Mouse (Mus musculus) kidney, postnatal 0 days (tissue): ENCODE results near the gene Uap1l1. TPM values are rescaled to one million over a fixed set of nuclear protein-coding genes. Genes with fewer than 3 reads are reported as not detected.
A peak's percentile ranks its signal among the peaks of the same experiment; 100 is the strongest.

Experiments used
- ATAC-seq: fragments of 200-750 bp; cut with Nextera tagmentation; replicated peaks from 2 replicates; pipeline ENCODE4 v1.8.0; 2017; ENCODE audit warnings: low read depth, moderate number of reproducible peaks, moderate TSS enrichment, moderate library complexity; ENCODE audit not compliant: low FRiP score
- DNase-seq: peaks from one replicate; pipeline ENCODE4 v3.0.0-alpha.2; 2016; ENCODE audit warnings: low spot score
- H3K27ac ChIP-seq: fragments of 300-500 bp; sonication (generic); 2 replicates; pipeline ENCODE4 v1.5.1; 2014; ENCODE audit warnings: mild to moderate bottlenecking
- H3K27me3 ChIP-seq: fragments of 300-500 bp; sonication (generic); 2 replicates; pipeline ENCODE4 v1.6.1; 2014; ENCODE audit warnings: low read length, mixed read lengths; ENCODE audit not compliant: insufficient read depth
- H3K36me3 ChIP-seq: fragments of 300-500 bp; sonication (generic); 2 replicates; pipeline ENCODE4 v1.6.1; 2014; ENCODE audit warnings: low read length, mixed read lengths; ENCODE audit not compliant: insufficient read depth
- H3K4me1 ChIP-seq: fragments of 300-500 bp; sonication (generic); replicated peaks from 2 replicates; pipeline ENCODE4 v1.6.1; 2014; ENCODE audit warnings: antibody characterized with exemption, low read length, mixed read lengths; ENCODE audit not compliant: insufficient read depth
- H3K4me2 ChIP-seq: fragments of 300-500 bp; sonication (generic); 2 replicates; pipeline ENCODE4 v1.6.1; 2014; ENCODE audit warnings: mild to moderate bottlenecking, low read length, moderate library complexity, mixed read lengths
- H3K4me3 ChIP-seq: fragments of 300-500 bp; sonication (generic); replicated peaks from 2 replicates; pipeline ENCODE4 v1.5.1; 2014; ENCODE audit warnings: low read depth, low read length
- H3K9ac ChIP-seq: fragments of 300-500 bp; sonication (generic); 2 replicates; pipeline ENCODE4 v1.6.1; 2014; ENCODE audit warnings: low read depth, low read length
- H3K9me3 ChIP-seq: fragments of 300-500 bp; sonication (generic); replicated peaks from 2 replicates; pipeline ENCODE4 v1.6.1; 2016; ENCODE audit warnings: low read length, inconsistent platforms, mixed read lengths
- CTCF ChIP-seq: IDR thresholded peaks from 2 replicates; pipeline ENCODE4 v1.5.1; 2016; ENCODE audit warnings: antibody characterized with exemption, low read depth, mild to moderate bottlenecking, moderate library complexity
- WGBS: fragments of 180-500 bp; shearing (Covaris S2); extraction: QIAGEN DNeasy Blood & Tissue Kit; methylation state at CpG from one replicate; pipeline ENCODE4 v1.1.7; 2014; 5-methylcytosine and 5-hydroxymethylcytosine counted together
- polyA plus RNA-seq: library from polyadenylated mRNA; unstranded; fragments of >200 nt; fragmentation: Nextera tagmentation; extraction: Ambion mirVana; gene quantifications from 2 replicates; pipeline ENCODE4 v1.2.1, GENCODE M21; 2015

The Uap1l1 gene
- polyA plus RNA-seq, 1 experiment from 2014 or later, result 80.5 TPM

- ATAC-seq (no peak), DNase-seq (peak; percentile 71)
- H3K36me3 ChIP-seq, result no peaks in the 10 kb centered on the region
- 2% methylated on average over 17 of the region's 17 CpGs for WGBS
- no peak overlapping the region for H3K4me3 ChIP-seq
- 0 out of 2 replicates have a peak, but pooled peaks cover 8% of the 10 kb centered on the region for H3K27me3 ChIP-seq
- H3K9me3 ChIP-seq, result no peaks in the 10 kb centered on the region
- H3K27ac ChIP-seq, result no peak overlapping the region
- TF ChIP-seq CTCF, result peak; percentile 68
- no peak overlapping the region for H3K9ac ChIP-seq
- H3K4me1 ChIP-seq, result 0 out of 2 replicates have a peak, but pooled peaks cover 9% of the 10 kb centered on the region
- H3K4me2 ChIP-seq, result peak overlapping the region; percentile 19; the same call in 1 of the 2 replicates
Measured at GRCm38 (mm10) chr2:25400764-25401163, 35.3 kb upstream of the Uap1l1 start.

GRCm38 (mm10) chr2:25400291-25400690 is 34.8 kb upstream of the Uap1l1 start:
- H3K4me3 ChIP-seq, result no peak overlapping the region
- ATAC-seq (no peak), DNase-seq (no peak)
- 0 out of 2 replicates have a peak overlapping the region, but pooled peaks have one; percentile 19 for H3K4me2 ChIP-seq
- no peaks in the 10 kb centered on the region for H3K36me3 ChIP-seq
- no peak overlapping the region for H3K9ac ChIP-seq
- 0 out of 2 replicates have a peak, but pooled peaks cover 9% of the 10 kb centered on the region for H3K4me1 ChIP-seq
- H3K27ac ChIP-seq, result no peak overlapping the region
- WGBS, result 23% methylated on average over 16 of the region's 16 CpGs
- TF ChIP-seq CTCF, result no peak
- H3K9me3 ChIP-seq, result no peaks in the 10 kb centered on the region
- H3K27me3 ChIP-seq, result 0 out of 2 replicates have a peak, but pooled peaks cover 8% of the 10 kb centered on the region

- 0 out of 2 replicates have a peak, but pooled peaks cover 8% of the 10 kb centered on the region for H3K27me3 ChIP-seq
Measured at GRCm38 (mm10) chr2:25399051-25399450, 33.6 kb upstream of the Uap1l1 start, which contains the start of gene Npdc1. TSS of gene Npdc1 (plus strand) at chr2:25399351.

GRCm38 (mm10) chr2:25398065-25398464 is 32.6 kb upstream of the Uap1l1 start:
- no peak overlapping the region for H3K27ac ChIP-seq
- ATAC-seq (no peak), DNase-seq (no peak)
- no peak for TF ChIP-seq CTCF
- H3K27me3 ChIP-seq, result 0 out of 2 replicates have a peak, but pooled peaks cover 8% of the 10 kb centered on the region
- 0 out of 2 replicates have a peak, but pooled peaks cover 12% of the 10 kb centered on the region for H3K4me1 ChIP-seq
- H3K4me3 ChIP-seq, result no peak overlapping the region
- 94% methylated on average over 7 of the region's 7 CpGs for WGBS
- H3K36me3 ChIP-seq, result no peaks in the 10 kb centered on the region
- H3K9ac ChIP-seq, result no peak overlapping the region
- H3K4me2 ChIP-seq, result no peak overlapping the region
- H3K9me3 ChIP-seq, result no peaks in the 10 kb centered on the region

More at GRCm38 (mm10) chr2:25399051-25399450, 33.6 kb upstream of the Uap1l1 start, which contains the start of gene Npdc1:
- H3K9ac ChIP-seq, result no peak within 1 kb of the TSS
- no peak for ATAC-seq
- no peaks in the 10 kb centered on the region for H3K36me3 ChIP-seq
- no peaks in the 10 kb centered on the region for H3K9me3 ChIP-seq
- no peak for TF ChIP-seq CTCF
- H3K4me3 ChIP-seq, result no peak within 1 kb of the TSS
- H3K4me2 ChIP-seq, result no peak within 1 kb of the TSS
- DNase-seq, result no peak
- 68% methylated on average over 8 of the region's 8 CpGs for WGBS
- 0 out of 2 replicates have a peak, but pooled peaks cover 12% of the 10 kb centered on the region for H3K4me1 ChIP-seq
- no peak within 1 kb of the TSS for H3K27ac ChIP-seq

- DNase-seq (no peak), ATAC-seq (no peak)
- H3K4me2 ChIP-seq, result no peak overlapping the region; the same call in 1 of the 2 replicates
- H3K27ac ChIP-seq, result no peak overlapping the region
- no peak overlapping the region for H3K4me3 ChIP-seq
- H3K9ac ChIP-seq, result no peak overlapping the region
- 0 out of 2 replicates have a peak, but pooled peaks cover 8% of the 10 kb centered on the region for H3K27me3 ChIP-seq
- TF ChIP-seq CTCF, result no peak
- no peaks in the 10 kb centered on the region for H3K36me3 ChIP-seq
- no peaks in the 10 kb centered on the region for H3K9me3 ChIP-seq
- 55% methylated on average over 1 of the region's 1 CpGs for WGBS
- 0 out of 2 replicates have a peak, but pooled peaks cover 9% of the 10 kb centered on the region for H3K4me1 ChIP-seq
Measured at GRCm38 (mm10) chr2:25397010-25397409, 31.5 kb upstream of the Uap1l1 start.

GRCm38 (mm10) chr2:25396597-25396983 is 31.1 kb upstream of the Uap1l1 start:
- no peak for DNase-seq
- H3K4me1 ChIP-seq, result 0 out of 2 replicates have a peak, but pooled peaks cover 9% of the 10 kb centered on the region
- H3K9me3 ChIP-seq, result no peaks in the 10 kb centered on the region
- peak overlapping the region; percentile 42; the same call in 1 of the 2 replicates for H3K4me3 ChIP-seq
- H3K27me3 ChIP-seq, result 0 out of 2 replicates have a peak, but pooled peaks cover 8% of the 10 kb centered on the region
- ATAC-seq, result no peak
- 0 out of 2 replicates have a peak overlapping the region, but pooled peaks have one; percentile 63 for H3K9ac ChIP-seq
- WGBS, result 34% methylated on average over 3 of the region's 3 CpGs
- no peaks in the 10 kb centered on the region for H3K36me3 ChIP-seq
- H3K27ac ChIP-seq, result no peak overlapping the region
- H3K4me2 ChIP-seq, result peak overlapping the region; percentile 80
- no peak for TF ChIP-seq CTCF
